Mouse (Mus musculus) layer of hippocampus, adult 8-10 months (tissue): Measurements from ENCODE around the gene Gm7579. TPM values are rescaled to one million over a fixed set of nuclear protein-coding genes. Genes with fewer than 3 reads are reported as not detected.

Experiments used
- total RNA-seq, 4 experiments: library from RNA; stranded (reverse); gene quantifications; 2 replicates each; pipeline ENCODE4 v1.2.4; 2022

The Gm7579 gene
- total RNA-seq, 4 experiments from 2014 or later: not detected

Other genes starting within 250 kb of the Gm7579 start
- 10 to 100 TPM; 28.9 to 34.4 (median 30.9) TPM for gene Mob2, start 150.8 kb upstream of the Gm7579 start, total RNA-seq
- 100 to 1,000 TPM; 103 to 110 (median 106) TPM for gene Dusp8, start 116.0 kb upstream of the Gm7579 start, total RNA-seq
- gene Gm45618, start 91.1 kb upstream of the Gm7579 start, total RNA-seq: not detected
- not detected for gene Gm39115, start 75.8 kb upstream of the Gm7579 start, total RNA-seq
- gene Gm45337, start 67.3 kb upstream of the Gm7579 start, total RNA-seq: not detected
- gene Gm29735, start 54.7 kb upstream of the Gm7579 start, total RNA-seq: not detected
- not detected for gene Gm4553, start 46.1 kb upstream of the Gm7579 start, total RNA-seq
- gene Krtap5-2, start 35.9 kb upstream of the Gm7579 start, total RNA-seq: not detected
- gene Gm10153, start 21.5 kb upstream of the Gm7579 start, total RNA-seq: not detected
- gene Krtap5-3, start 10.5 kb upstream of the Gm7579 start, total RNA-seq: not detected
- not detected for gene Krtap5-5, start 18.1 kb downstream of the Gm7579 start, total RNA-seq
- not detected for gene Gm40460, start 29.2 kb downstream of the Gm7579 start, total RNA-seq
- not detected for gene Gm2431, start 46.5 kb downstream of the Gm7579 start, total RNA-seq
- gene Gm4559, start 62.5 kb downstream of the Gm7579 start, total RNA-seq: not detected
- not detected for gene Krtap5-1, start 85.3 kb downstream of the Gm7579 start, total RNA-seq
- gene Krtap5-4, start 91.7 kb downstream of the Gm7579 start, total RNA-seq: not detected
- 10 to 100 TPM; 33.3 to 40.3 (median 35.8) TPM for gene Ifitm10, start 161.9 kb downstream of the Gm7579 start, total RNA-seq
- gene Gm49369, start 170.8 kb downstream of the Gm7579 start, total RNA-seq: 10 to 100 TPM in 2 of 4 experiments, 1 to 10 TPM in 2; 2.0 to 27.5 (median 16.4) TPM
- 1,000 to 10,000 TPM in 2 of 4 experiments, 100 to 1,000 TPM in 2; 302 to 1,974 (median 897) TPM for gene Ctsd, start 176.2 kb downstream of the Gm7579 start, total RNA-seq
- gene Syt8, start 223.0 kb downstream of the Gm7579 start, total RNA-seq: 1 to 10 TPM in 2 of 4 experiments, under 1 TPM in 1, not detected in 1; 0.29 to 2.3 (median 1.9) TPM
- 1 to 10 TPM; 1.2 to 4.9 (median 2.7) TPM for gene Tnni2, start 229.9 kb downstream of the Gm7579 start, total RNA-seq
- gene Lsp1, start 248.9 kb downstream of the Gm7579 start, total RNA-seq: 10 to 100 TPM in 2 of 4 experiments, 1 to 10 TPM in 2; 2.2 to 18.3 (median 8.4) TPM